Mouse (Mus musculus) embryonic fibroblast, embryonic 13.5 days (primary cell): ENCODE results near the gene Kctd12b.

Experiments used
- CTCF ChIP-seq: IDR thresholded peaks from 2 replicates; pipeline ENCODE4 v1.5.1; 2011; ENCODE audit warnings: mild to moderate bottlenecking, control low read depth, low read length, moderate library complexity, borderline replicate concordance; ENCODE audit not compliant: insufficient read depth
- POLR2A ChIP-seq: IDR thresholded peaks from 2 replicates; pipeline ENCODE4 v1.6.1; 2011; ENCODE audit warnings: low read depth, mild to moderate bottlenecking, control low read depth, low read length, moderate library complexity

GRCm38 (mm10) chrX:153735697-153736096 is 39.5 kb upstream of the Kctd12b start:
- TF ChIP-seq POLR2A (no peak), CTCF (no peak)
